Mouse (Mus musculus): ENCODE data around the gene Tenm3. TPM values are rescaled to one million over a fixed set of nuclear protein-coding genes. Genes with fewer than 3 reads are reported as not detected.
A peak's percentile ranks its signal among the peaks of the same experiment; 100 is the strongest.

The Tenm3 gene
- total RNA-seq, 2 experiments from 2014 or later, result 9.4 to 9.9 TPM

DNA sequence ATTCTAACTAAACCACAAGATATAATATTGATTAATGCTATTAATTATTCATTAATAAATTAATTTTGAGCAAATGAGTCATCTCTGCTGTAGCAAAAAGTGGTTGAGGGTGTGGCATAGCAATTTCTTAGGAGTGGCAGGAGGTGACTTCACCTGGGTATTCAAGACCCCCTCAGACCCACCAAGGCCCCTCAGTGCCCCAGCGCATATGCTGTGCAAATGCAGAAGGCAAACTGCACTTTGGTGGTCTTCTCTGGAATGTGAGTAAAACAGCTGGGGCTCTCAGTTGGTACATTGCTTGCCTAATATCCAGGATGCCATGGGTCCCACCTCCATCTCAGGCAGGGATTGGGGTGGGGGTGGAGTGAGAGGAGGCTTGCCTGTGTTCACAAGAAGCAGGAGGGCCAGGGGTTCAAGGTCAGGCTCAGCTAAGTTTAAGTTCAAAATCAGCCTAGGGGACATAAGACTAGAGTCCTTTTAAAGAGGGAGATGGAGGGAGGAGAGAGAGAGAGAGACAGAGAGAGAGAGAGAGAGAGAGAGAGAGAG lies 31.5 kb downstream of the Tenm3 start:
- DNase-seq, result no peak
- intact Hi-C loops (cut with DNase I), result no loop called here

DNA sequence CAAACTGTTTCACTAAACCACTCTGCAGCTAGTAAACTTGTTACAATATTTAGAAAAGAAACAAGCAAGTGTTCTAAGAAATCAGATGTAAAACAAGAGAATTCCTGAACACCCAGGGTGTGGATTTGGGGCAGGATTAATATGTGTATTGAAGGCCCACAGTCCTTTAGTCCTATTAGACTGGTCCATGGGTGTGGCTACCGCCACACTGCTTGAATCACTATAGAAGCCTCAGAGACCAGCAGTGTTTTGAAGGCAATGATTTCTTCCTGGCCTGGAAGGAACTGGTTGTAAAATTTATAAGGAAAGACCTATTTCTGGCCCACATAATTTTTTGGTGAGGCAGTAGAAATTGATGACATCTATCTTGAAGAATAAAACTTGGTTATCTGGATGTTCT lies 33.1 kb downstream of the Tenm3 start:
- no peak for DNase-seq
- intact Hi-C loops (cut with DNase I), result no loop called here

DNA sequence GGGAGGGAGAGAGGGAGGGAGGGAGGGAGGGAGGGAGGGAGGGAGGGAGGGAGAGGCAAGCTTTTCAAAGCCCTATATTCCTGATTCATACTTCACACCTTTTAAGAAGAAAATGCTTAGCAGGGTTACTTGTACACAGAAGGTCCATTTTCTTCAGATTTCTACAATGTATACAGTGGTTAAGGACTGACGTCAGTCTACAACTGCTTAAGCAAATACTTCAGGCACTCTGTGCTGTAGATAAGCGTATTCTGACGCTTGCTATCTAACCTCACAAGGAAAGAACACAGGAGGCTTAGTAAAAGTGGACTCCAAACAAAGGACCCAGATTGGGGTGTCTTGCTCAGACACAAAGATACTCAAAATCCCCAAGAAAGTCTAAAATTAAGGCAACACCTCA lies 34.6 kb downstream of the Tenm3 start:
- intact Hi-C loops (cut with DNase I), result no loop called here
- no peak for DNase-seq

DNA sequence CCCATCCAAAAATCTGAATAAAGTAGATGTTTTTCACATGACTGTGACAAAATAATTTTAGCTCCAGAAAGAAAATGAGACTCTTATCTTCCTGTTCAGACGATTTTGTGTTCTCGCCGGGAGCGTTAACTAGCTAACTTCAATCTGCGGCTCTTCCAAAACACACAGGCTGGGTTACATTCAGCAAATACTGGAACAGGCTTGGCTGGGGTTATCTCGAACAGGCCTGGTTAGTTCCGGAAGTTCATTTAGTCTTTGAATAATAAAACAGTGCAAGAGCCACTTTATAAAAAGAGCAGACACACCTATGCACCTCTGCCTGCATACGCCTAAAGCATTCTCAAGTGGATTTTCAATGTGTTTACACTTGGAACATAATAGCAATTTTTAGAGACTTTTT lies 40.7 kb downstream of the Tenm3 start:
- no peak for DNase-seq
- intact Hi-C loops (cut with DNase I), result no loop called here

DNA sequence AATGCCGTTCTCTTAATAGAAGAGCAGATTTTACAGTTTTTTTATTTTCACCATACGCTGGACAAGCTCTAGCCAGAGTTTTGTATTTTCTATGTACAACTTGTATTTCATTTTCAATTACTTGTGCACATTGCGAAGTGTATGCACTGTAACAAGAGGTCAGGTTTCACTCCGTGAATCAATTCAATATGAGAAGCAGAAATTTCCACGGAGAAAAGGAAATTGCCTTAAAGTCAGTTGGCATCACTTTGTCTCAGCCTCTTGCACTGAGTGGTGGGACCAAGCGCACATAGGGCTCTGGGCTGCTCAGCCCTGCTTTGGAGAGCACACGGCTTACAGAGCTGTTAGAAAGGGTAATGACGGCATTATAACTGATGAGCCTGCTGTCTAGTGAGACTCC lies 41.5 kb downstream of the Tenm3 start:
- intact Hi-C loops (cut with DNase I), result no loop called here

DNA sequence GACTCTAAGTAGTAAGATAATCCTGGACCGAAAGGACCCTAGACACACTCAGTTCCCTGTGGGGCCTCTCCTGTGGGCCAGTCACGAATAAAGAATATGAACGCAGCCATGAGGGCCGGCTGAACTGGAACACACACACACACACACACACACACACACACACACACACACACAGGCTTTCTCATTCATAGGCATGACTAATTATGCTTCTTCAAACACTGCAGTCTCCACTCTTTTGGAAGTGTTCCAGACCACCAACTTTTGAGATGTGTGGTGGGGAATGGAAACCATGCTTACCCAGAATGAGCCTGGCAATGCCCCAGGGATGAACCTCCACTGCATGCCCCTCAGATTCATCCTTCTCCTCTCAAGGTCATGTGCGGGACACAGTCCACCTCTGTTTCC lies 45.8 kb downstream of the Tenm3 start:
- intact Hi-C loops (cut with DNase I), result no loop called here

More for the DNA sequence above, 41.5 kb downstream of the Tenm3 start:
- DNase-seq, result no peak

DNA sequence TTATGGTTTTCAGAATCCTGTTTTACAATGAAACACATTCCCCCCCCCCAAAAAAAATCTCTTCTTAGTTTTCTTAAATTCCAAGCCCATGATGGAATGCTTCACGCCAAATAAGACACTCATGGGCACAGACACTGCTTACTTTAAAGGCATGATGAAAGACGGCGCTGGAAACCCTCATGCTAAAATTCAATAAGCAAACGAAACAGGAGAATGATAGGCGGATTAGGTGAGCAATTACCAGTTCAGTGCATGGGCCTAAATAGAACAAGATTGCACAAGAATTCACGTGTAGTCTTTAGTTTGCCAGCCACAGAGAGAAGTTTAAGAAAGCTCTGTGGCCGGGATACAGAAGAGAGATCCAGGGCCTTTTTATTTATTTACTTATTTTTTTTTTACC lies 49.5 kb downstream of the Tenm3 start:
- intact Hi-C loops (cut with DNase I), result no loop called here
- DNase-seq, result no peak

More for the DNA sequence above, 45.8 kb downstream of the Tenm3 start:
- no peak for DNase-seq

DNA sequence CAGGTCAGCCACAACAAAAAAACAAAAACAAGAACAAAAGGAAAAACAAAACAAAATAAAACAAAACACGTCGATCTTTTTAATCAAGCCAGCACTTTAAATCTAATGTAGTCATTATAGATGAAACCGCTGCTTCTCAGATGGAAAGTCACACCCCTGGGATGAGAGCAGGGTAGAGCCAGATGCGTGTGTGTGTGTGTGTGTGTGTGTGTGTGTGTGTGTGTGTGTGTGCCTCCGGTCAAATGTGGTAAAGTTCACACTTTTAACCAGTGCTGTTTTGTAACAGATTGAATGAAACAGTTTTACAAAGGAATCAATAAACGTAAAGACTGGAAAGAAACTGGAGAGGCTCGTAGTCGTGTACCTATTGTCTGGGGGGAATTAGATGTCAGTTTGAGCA lies 50.0 kb downstream of the Tenm3 start:
- DNase-seq, result no peak
- intact Hi-C loops (cut with DNase I), result no loop called here

DNA sequence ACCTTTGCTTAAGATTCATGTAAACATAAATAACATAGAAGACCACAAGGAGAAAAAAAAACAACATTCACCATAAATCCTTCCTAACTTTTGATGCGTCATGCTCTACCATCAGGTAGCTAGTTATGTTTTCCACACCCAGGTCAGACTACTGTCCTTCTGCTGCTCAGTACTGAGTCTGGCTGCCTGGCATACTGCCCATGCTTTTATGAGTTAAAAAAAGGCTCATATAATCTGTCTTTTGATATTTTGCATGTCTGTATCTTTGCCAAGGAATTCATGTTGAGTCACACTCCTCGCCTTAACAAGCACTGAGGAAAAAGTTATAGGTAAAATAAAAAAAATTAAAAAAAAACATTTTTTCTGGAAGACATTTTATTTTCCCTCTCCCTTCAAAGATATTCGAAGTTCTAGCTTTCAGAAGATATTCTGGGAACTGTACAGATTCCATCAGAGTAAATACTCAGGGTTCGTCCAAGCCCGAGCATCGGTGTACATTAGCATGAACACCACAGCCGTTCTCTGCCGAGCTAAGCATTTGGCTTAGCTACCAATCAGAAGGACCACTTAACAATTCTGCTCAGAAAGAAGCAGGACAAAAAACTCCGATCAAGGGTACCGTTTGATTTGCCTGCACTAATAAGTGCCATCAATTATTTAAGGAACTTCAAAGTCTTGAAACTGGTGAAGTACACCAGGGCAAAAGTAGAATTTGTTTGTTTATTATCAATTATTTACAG lies 51.0 kb downstream of the Tenm3 start:
- intact Hi-C loops (cut with DNase I), result no loop called here
- no peak for DNase-seq

DNA sequence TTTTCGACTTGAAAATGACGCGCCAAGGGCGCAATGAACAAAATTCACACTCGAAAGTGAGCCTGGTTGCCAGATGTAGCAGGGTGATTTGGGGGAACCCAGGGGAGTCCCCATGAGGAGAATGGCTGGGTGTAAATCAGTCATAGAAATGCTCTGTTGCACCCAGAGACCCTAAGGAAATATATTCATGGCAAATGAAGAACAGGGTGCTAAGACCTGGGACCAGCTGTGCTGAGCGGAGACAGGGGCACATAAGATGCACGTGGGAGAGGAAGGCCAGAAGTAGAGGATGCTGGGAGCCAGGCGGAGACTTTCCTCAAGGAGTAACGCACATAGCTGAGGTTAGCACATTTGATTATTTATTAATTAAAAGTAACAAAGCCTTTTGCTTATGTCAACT lies 60.4 kb downstream of the Tenm3 start:
- intact Hi-C loops (cut with DNase I), result no loop called here
- no peak for DNase-seq

DNA sequence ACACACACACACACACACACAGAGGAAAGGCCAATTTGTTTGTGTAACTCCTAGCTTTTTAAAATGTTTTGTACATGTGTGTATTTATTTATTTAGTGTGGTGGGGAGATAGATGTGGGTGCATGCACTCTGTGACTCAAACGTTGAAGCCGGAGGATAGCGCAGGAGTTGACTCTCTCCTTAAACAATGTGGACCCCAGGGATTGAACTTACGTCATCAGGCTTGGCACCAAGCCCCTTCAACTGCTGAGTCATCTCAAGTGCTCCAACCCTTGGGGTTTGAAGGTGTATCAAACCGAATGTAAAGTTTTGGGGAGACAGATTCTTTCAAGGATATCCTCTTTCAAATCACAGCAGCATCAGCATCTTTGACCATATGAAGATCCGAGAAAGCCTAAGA lies 63.1 kb downstream of the Tenm3 start:
- DNase-seq, result no peak
- intact Hi-C loops (cut with DNase I), result no loop called here

DNA sequence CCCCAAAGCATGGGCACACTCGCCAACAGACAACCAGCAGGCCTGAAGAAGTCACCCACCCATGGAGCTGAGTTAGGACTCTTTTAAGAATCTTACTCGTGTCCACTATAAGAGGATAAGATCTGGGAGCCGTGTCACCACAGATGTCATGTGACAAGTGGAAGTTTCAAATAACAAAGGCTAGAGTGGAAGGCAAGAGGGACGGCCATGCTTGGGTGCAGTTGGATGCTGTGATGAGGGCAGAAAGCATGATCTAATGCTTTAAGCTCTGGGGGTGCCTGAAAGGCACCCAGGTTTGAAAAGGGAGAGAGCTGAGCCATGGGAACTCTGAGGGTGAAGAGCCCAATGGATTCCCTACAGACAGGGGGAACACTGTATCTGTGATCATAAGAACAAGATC lies 64.6 kb downstream of the Tenm3 start:
- no peak for DNase-seq
- intact Hi-C loops (cut with DNase I), result no loop called here

DNA sequence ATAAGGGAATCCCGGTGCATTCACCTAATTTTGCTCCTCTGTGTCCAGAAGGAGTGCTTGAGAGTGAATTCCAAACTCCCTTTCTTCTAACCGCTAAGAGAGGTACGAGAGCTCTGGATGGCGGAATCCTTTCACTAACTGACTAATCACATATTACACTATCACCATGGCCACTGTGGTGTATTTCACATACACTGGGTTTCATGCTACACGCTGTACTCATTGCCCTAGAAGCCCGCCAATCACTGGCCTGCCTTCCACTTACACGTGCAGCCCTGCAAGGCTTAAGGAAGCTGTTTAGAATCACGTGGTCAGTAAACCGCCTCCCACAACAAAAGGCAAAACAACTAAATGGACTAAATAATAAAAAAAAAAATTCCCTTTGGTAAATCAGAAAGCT lies 67.7 kb downstream of the Tenm3 start:
- intact Hi-C loops (cut with DNase I), result no loop called here
- no peak for DNase-seq

DNA sequence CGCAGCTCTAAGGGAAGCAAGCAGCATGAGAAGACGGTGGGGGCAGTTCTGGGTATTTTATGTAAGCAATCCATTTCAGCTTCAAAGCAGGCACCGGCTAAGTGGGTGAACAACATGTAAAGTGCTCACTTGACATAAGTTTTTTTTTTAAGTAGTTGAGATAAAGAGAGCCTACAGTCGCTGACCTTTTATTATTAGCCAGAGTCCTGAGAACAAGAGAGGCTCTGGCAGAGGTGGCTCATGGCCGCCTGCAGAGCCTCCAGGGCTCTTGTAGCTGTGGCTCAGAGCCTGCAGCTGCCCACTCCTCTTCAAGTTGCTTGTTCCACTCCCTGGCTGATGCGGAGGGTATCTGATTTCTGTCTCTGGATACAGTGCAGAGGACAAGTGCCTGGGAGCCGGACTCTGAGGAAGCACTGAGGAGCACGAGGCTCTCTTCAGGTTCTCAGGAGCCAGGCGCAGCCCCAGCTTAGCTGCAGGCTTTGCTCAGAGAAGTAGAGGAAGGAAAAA lies 68.2 kb downstream of the Tenm3 start:
- no peak for DNase-seq
- intact Hi-C loops (cut with DNase I), result no loop called here

DNA sequence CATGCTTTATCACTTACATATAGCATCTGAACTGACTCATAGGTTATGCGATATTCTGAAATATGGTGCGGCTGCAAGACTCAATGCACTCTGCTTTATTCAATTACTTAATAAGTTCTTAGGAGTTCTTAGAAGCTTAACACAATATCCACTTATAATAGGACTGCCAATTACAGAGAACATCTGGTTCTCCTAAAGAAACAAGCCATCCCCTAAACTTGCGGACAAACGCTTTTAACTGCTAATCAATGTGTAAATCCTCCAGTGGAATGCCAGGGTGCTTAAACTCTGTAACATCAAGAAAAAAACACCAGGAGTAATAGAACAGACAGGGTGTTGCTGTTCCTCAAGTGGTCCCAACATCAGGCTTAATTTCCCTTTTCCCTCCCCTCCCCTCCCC lies 68.9 kb downstream of the Tenm3 start:
- intact Hi-C loops (cut with DNase I), result no loop called here
- no peak for DNase-seq

DNA sequence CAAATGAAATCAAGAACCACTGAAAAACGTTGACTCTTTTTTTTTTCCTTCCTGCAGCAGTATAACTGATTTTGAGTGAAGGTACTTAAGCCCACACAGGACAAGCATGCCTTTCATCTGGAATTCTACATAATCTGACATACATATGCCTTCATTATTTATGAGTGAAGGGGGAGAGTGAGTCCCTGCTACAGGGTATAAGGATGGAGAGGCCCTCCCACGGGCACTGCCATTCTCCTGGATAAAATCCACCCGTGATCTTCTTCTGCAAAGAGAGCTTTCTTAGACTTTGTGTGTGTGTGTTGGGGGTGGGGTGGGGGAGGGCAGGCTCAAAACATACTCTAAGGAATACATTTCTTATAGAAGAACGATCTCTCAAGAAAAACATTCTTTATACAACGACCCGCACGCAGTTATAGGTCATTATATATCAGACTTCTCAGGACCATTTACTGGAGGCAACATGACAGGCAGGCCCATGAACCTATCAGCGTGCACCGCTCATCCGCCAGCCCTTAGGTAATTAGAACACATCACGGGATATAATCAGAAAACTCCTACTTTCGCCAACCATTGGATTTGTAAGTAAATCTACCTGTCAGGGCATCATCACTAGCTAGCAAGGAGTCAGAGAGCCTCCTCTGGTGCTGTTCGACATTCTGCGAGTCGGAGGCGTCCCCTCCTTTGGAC lies 77.1 kb downstream of the Tenm3 start:
- no peak for DNase-seq
- intact Hi-C loops (cut with DNase I), result no loop called here

DNA sequence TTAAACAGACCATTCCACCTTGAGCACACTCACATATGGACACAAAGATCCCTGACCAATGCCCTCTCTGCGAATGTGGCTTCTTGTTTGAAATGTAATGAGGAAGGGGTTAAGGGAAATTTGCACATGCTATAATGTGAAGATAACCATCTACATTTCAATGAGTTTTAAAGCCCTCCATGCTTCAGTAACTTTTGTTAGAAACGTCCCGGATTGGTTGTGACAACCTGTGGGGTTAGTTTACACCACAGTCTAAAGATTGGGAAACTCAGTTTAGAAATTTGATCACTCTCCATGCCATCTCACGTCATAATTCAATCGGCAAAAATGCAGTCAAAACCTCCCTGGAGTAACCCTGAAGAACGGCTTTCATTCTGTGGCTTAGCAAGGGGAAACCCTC lies 78.5 kb downstream of the Tenm3 start:
- no peak for DNase-seq
- intact Hi-C loops (cut with DNase I), result no loop called here

DNA sequence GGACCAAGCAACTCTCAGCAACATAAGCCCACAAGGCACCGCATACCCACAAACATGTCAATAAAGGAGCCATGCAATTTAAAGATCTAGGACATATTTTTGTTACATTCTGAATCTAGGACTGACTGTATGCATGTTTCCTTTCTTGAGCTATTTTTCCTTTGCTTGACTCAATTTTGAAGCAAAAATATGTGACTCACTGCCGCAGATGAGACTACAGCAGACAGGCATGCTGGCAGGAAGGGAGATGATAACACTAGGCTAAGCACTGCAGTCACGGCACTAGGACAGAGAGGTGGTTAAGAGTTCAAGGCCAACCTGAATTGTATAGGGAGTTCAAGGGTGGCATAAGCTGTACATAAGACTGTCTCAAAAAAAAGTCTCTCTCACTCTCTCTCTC lies 79.7 kb downstream of the Tenm3 start:
- no peak for DNase-seq
- intact Hi-C loops (cut with DNase I), result no loop called here

DNA sequence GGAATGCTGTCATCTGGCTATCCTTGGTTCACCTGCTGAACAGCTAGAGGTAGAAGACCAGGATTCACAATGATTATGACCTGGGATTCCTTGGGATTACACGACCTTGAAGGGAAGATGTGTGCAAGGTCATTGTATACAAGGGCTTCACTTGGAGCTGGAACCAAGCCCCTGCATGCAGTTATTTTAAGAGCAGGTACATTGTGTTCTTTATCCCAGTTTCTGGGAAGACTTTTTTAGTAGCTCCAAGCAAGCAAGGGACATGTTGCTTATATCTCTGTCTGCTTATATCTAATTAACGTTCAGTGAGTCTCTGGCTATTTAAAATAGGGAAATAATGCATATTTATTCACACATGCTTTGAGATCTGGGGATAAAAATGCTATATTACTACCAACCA lies 86.9 kb downstream of the Tenm3 start:
- no peak for DNase-seq
- intact Hi-C loops (cut with DNase I), result no loop called here

DNA sequence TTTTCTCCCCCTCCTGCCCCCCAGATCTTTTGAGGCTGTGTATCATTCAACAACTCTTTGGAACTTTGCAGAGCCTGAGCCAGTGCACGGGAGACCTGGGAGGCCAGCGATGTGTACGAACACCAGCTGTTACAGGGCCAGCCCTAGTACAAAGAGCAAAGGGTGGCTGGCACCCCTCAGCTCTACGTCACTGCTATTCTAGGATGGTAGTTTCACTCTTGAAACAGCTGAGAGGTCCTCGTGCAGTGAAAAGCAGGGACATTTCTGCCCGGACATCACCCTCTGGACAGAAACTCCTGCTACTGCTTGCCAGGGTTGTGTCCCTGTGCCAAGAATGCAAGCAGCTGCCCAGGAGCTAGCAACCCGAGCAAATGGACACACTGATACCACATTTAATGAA lies 88.3 kb downstream of the Tenm3 start:
- intact Hi-C loops (cut with DNase I), result no loop called here
- peak in 1 of 2 experiments; percentile 11 for DNase-seq

DNA sequence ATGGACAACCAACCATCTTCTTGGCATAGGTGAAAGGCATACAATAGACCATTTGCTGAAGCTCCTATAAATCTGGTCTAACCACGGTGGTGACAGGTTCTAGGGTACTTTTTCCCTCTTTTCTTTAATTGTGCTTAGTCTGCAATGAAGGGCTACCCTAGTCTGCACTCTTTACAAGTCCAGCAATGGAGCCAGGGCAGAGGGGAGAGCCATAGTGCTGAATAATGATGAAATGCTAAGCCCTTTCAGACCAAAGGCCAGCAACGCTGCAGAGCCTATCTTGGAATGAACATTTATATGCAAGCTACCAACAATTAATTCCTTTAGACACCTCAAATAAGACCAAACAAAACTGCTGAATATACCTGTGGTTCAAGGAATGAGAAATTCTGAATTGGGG lies 88.8 kb downstream of the Tenm3 start:
- intact Hi-C loops (cut with DNase I), result no loop called here
- no peak for DNase-seq

DNA sequence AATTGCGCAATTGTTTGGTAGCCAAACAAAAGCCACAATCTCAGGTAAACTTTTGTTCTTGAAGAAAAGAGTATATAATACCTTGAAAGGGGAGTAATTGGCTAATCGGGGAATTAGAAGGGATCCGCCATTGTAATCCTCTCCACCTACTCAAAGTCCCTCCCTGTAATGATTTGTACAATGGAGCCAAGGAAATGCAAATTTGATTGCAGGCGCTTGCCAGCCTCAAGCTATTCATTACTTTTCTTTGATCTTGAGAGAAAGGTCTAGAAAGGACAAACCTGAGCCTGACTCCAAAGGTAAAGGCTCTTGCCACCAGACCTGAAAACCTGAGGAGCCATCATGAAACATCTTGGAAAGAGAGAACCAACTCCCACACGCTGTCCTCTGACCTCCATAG lies 91.8 kb downstream of the Tenm3 start:
- DNase-seq, result no peak
- intact Hi-C loops (cut with DNase I), result no loop called here
